Mouse (Mus musculus): ENCODE measurements around the gene Misp.

Misp gene

DNA sequence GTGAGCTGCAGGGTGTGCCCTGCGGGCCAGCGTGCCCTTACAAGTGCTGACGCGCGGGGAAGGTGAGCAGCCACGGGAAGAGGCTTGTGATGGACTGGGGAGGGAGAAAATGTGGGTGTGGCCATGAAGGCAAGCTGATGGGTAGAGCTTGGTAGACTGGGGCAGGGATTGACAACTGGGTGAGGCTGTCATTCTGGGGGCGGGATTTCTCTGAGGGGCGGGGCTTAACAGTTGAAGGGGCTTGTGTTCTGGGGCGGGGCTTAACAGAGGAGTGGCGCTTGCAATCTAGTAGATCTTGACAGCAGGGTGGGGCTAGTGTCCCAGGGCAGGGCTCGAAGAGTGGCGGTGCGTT is 40.1 kb upstream of the Misp start:
- H3K27me3 ChIP-seq (ENCODE audit: insufficient read depth, low read length), result peaks cover 80% of the 10 kb centered on the region
- TF ChIP-seq CTCF (conservative IDR thresholded peaks at IDR 0.05; ENCODE audit: low read length) (no peak), POU5F1 (IDR thresholded peaks at IDR 0.05; ENCODE audit: borderline replicate concordance, low read length) (no peak), NANOG (IDR thresholded peaks at IDR 0.05; ENCODE audit: borderline replicate concordance, low read length) (no peak)

DNA sequence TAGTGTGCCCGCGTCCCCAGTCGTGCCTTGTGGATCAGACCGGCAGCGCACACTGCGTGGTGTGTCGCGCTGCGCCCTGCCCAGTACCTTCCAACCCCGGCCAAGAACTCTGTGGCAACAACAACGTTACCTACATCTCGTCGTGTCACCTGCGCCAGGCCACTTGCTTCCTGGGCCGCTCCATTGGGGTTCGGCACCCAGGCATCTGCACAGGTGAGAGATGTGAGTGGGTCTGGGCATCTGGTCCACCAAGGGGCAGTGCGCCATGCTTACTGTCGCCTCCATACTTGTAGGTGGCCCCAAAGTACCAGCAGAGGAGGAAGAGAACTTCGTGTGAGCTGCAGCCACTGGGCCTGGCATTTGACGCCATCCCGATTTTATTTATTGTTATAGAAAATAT is 39.6 kb upstream of the Misp start:
- no peaks in the 10 kb centered on the region for H3K36me3 ChIP-seq (ENCODE audit: insufficient read depth, low read length)
- peaks cover 65% of the 10 kb centered on the region for H3K4me1 ChIP-seq (replicated peaks; ENCODE audit: low read depth, low read length)
- H3K4me3 ChIP-seq (replicated peaks; ENCODE audit: low read length), result peak overlapping the region; percentile 84
- TF ChIP-seq CTCF (conservative IDR thresholded peaks at IDR 0.05; ENCODE audit: low read length) (no peak), NANOG (IDR thresholded peaks at IDR 0.05; ENCODE audit: borderline replicate concordance, low read length) (no peak), POU5F1 (IDR thresholded peaks at IDR 0.05; ENCODE audit: borderline replicate concordance, low read length) (no peak)
- no peaks in the 10 kb centered on the region for H3K9me3 ChIP-seq (ENCODE audit: low read length)
- peaks cover 77% of the 10 kb centered on the region for H3K27me3 ChIP-seq (ENCODE audit: insufficient read depth, low read length)

More for the DNA sequence above, 40.1 kb upstream of the Misp start:
- no peaks in the 10 kb centered on the region for H3K36me3 ChIP-seq (ENCODE audit: insufficient read depth, low read length)
- H3K9me3 ChIP-seq (ENCODE audit: low read length), result no peaks in the 10 kb centered on the region
- peaks cover 66% of the 10 kb centered on the region for H3K4me1 ChIP-seq (replicated peaks; ENCODE audit: low read depth, low read length)
- H3K4me3 ChIP-seq (replicated peaks; ENCODE audit: low read length), result peak overlapping the region; percentile 84

DNA sequence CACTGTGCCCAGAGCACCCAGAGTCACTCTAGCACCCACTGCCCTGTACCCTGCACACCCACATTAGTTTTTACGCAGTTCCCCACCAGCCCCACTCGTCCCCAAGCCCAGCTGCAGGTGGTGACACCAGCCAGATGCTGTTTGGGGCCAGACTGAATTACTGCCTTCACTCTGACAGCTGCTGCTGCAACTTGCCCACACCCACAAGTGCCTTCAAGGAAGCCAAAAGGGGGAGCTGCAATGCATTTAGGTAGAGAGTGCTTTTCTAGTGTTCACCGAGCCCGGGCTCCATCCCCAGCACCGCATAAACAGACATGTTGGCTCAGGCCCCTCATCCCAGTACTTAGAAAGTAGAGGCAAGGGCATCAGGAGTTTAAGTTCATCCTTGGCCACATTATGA is 38.8 kb upstream of the Misp start:
- Histone ChIP-seq H3K4me3 (replicated peaks; ENCODE audit: low read length) (no peak overlapping the region), H3K27me3 (ENCODE audit: insufficient read depth, low read length) (peaks cover 69% of the 10 kb centered on the region), H3K9me3 (ENCODE audit: low read length) (no peaks in the 10 kb centered on the region), H3K4me1 (replicated peaks; ENCODE audit: low read depth, low read length) (peaks cover 57% of the 10 kb centered on the region), H3K36me3 (ENCODE audit: insufficient read depth, low read length) (no peaks in the 10 kb centered on the region)
- TF ChIP-seq CTCF (conservative IDR thresholded peaks at IDR 0.05; ENCODE audit: low read length) (no peak), POU5F1 (IDR thresholded peaks at IDR 0.05; ENCODE audit: borderline replicate concordance, low read length) (no peak), NANOG (IDR thresholded peaks at IDR 0.05; ENCODE audit: borderline replicate concordance, low read length) (no peak)

DNA sequence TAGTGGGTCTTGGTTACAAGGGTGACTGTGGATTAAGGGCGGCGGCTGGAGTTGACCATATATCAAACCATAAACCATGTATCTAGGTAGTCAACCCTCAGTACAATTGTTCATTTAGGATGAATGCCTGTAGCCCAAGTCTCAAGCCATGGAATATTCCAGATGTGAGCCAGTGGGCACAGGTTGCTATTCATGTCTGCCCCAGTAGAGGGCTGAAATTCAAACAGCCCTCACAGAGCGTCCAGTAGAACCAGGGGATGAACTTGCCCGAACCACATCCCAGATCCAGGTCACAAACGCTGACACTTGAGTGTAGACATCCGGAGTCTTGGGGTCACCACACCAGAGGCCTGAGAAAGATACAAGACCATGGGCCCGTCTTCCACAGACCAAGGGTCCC is 37.7 kb upstream of the Misp start:
- H3K9me3 ChIP-seq (ENCODE audit: low read length), result no peaks in the 10 kb centered on the region
- peaks cover 58% of the 10 kb centered on the region for H3K27me3 ChIP-seq (ENCODE audit: insufficient read depth, low read length)
- H3K4me1 ChIP-seq (replicated peaks; ENCODE audit: low read depth, low read length), result peaks cover 47% of the 10 kb centered on the region
- TF ChIP-seq CTCF (conservative IDR thresholded peaks at IDR 0.05; ENCODE audit: low read length) (peak; percentile 54), POU5F1 (IDR thresholded peaks at IDR 0.05; ENCODE audit: borderline replicate concordance, low read length) (no peak), NANOG (IDR thresholded peaks at IDR 0.05; ENCODE audit: borderline replicate concordance, low read length) (no peak)
- H3K4me3 ChIP-seq (replicated peaks; ENCODE audit: low read length), result no peak overlapping the region
- no peaks in the 10 kb centered on the region for H3K36me3 ChIP-seq (ENCODE audit: insufficient read depth, low read length)

DNA sequence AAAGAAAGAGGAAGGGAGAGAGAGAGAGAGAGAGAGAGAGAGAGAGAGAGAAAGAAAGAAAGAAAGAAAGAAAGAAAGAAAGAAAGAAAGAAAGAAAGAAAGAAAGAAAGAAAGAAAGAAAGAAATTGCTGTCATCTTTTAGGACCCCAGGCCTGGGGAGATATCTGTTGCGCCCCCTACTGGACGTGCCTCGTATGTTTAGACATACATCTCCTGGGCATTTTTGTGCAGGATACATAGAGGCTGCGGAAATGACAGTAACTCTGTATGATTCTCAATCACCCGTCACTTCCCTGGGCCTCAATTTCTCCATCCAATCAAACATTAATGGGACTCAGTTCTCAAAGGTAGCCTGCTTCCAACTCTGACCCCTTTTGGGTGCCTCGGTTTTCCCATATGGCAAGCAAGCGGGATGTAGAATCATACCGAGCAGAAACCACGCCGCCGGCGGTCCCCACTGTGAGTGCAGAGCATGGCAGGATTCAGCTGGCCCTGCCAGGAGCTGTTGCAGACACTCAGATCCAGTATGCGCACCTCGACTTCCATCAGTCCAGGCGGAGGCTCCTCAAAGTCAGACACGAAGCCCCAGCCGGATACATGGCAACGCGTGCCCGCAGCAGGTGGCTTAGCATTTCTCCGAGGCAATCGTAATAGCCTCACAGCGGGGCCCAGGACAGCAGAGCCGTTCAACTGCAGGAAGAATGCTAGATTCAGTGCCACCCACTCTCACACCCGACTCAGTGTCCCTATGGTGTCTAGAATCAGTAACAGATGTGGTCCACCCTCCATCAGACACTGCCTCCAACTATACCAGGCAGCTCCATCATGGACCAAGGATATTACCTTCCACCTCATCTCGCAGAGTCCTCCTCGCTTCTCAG is 36.6 kb upstream of the Misp start:
- TF ChIP-seq NANOG (IDR thresholded peaks at IDR 0.05; ENCODE audit: borderline replicate concordance, low read length) (no peak), CTCF (conservative IDR thresholded peaks at IDR 0.05; ENCODE audit: low read length) (peak; percentile 67)
- H3K27me3 ChIP-seq (ENCODE audit: insufficient read depth, low read length), result peaks cover 52% of the 10 kb centered on the region
- no peaks in the 10 kb centered on the region for H3K9me3 ChIP-seq (ENCODE audit: low read length)
- H3K36me3 ChIP-seq (ENCODE audit: insufficient read depth, low read length), result no peaks in the 10 kb centered on the region
- H3K4me3 ChIP-seq (replicated peaks; ENCODE audit: low read length), result peak overlapping the region; percentile 59
- H3K4me1 ChIP-seq (replicated peaks; ENCODE audit: low read depth, low read length), result peaks cover 39% of the 10 kb centered on the region

DNA sequence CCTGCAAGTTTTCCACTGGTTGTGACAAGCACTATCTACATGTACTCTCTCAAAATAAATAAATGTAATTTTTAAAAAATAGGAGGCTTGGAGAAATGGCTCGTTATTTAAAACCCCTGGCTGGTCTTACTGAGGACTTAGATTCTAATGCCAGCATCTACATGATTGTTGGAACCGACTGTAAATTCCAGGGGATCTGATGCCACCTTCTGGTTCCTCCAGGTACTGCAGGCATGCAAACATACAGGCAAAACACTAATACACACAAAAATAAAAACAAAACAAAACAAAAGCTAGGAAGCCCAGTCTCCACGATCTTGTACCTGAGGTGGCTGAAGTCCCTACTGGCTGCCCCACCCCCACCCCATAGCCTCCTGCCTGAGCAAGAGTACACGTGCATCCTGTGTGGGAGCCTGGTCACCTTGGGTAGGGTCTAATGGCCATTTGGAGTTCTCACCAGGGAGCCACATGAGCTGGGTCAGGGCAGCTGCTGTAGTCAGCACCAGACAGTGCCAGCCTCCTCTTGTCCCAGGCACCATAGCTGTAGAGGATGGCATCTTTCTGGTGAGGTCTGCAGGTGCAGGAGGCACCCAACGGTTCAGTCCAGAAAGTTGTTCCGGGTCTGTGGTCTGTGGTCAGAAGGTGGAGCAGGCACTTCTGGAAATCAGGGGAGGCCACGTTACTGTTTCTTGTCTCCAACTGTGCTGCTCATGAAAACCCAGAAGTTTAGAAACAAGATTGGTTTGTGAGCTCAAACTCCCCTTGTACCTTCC is 32.2 kb upstream of the Misp start:
- H3K4me3 ChIP-seq (replicated peaks; ENCODE audit: low read length), result no peak overlapping the region
- no peaks in the 10 kb centered on the region for H3K36me3 ChIP-seq (ENCODE audit: insufficient read depth, low read length)
- no peak for TF ChIP-seq NANOG (IDR thresholded peaks at IDR 0.05; ENCODE audit: borderline replicate concordance, low read length)
- peak; percentile 99 for TF ChIP-seq CTCF (conservative IDR thresholded peaks at IDR 0.05; ENCODE audit: low read length)
- peaks cover 19% of the 10 kb centered on the region for H3K4me1 ChIP-seq (replicated peaks; ENCODE audit: low read depth, low read length)
- H3K9me3 ChIP-seq (ENCODE audit: low read length), result no peaks in the 10 kb centered on the region
- peaks cover 42% of the 10 kb centered on the region for H3K27me3 ChIP-seq (ENCODE audit: insufficient read depth, low read length)

DNA sequence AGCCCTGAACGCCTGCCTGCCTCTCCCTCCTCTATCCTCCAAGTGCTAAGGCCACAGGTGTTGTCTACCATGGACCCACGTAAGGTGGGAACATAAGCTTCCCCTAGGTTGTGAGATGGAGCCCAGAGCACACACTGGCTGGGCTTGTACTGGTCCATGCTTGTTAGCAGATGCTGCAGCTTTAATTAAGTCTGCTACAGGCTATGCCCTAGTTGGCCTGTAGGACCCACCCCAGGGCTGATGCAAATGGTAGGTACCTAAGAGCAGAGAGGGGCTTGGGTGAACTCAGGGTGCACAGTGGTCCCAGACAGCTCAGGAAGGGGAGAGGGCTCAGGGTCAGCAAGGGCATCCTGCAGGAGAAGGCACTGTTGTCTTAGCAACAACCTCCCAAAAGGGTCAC is 31.2 kb upstream of the Misp start:
- H3K4me1 ChIP-seq (replicated peaks; ENCODE audit: low read depth, low read length), result peaks cover 21% of the 10 kb centered on the region
- H3K36me3 ChIP-seq (ENCODE audit: insufficient read depth, low read length), result no peaks in the 10 kb centered on the region
- no peak for TF ChIP-seq NANOG (IDR thresholded peaks at IDR 0.05; ENCODE audit: borderline replicate concordance, low read length)
- TF ChIP-seq CTCF (conservative IDR thresholded peaks at IDR 0.05; ENCODE audit: low read length), result no peak
- no peak for TF ChIP-seq POU5F1 (IDR thresholded peaks at IDR 0.05; ENCODE audit: borderline replicate concordance, low read length)
- H3K4me3 ChIP-seq (replicated peaks; ENCODE audit: low read length), result no peak overlapping the region
- H3K9me3 ChIP-seq (ENCODE audit: low read length), result no peaks in the 10 kb centered on the region
- H3K27me3 ChIP-seq (ENCODE audit: insufficient read depth, low read length), result peaks cover 45% of the 10 kb centered on the region

DNA sequence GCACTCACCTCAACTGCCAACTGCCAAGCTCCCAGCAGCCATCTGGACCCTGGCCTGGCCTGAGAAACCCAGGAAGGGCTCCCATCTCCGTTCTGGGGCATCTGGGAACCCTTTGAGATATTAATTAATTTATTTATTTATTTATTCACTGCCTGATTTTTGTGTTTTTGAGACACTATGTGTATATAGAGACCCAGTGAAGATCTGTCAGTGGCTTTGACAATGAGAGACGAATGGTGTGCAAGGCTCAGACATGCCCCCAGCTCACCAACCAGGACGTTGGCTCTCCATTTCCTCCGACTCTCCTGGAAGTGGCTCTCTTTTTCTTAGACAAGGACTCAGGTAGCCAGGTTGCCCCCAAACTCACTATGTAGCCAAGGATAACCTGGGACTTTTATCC is 29.9 kb upstream of the Misp start, which contains the start of gene Prss57:
Gene Prss57, minus strand, starts transcription at position 101 of the 400 bp plus-strand sequence.
- Histone ChIP-seq H3K27me3 (ENCODE audit: insufficient read depth, low read length) (peaks cover 38% of the 10 kb centered on the region), H3K9me3 (ENCODE audit: low read length) (no peaks in the 10 kb centered on the region), H3K36me3 (ENCODE audit: insufficient read depth, low read length) (no peaks in the 10 kb centered on the region), H3K4me3 (replicated peaks; ENCODE audit: low read length) (no peak within 1 kb of the TSS), H3K4me1 (replicated peaks; ENCODE audit: low read depth, low read length) (peaks cover 29% of the 10 kb centered on the region)
- TF ChIP-seq POU5F1 (IDR thresholded peaks at IDR 0.05; ENCODE audit: borderline replicate concordance, low read length), result no peak
- no peak for TF ChIP-seq NANOG (IDR thresholded peaks at IDR 0.05; ENCODE audit: borderline replicate concordance, low read length)
- TF ChIP-seq CTCF (conservative IDR thresholded peaks at IDR 0.05; ENCODE audit: low read length), result no peak

Measured in E14TG2a.4 (cell line).